Mouse (Mus musculus): Measurements from ENCODE around the gene Lrrfip1. TPM values are rescaled to one million over a fixed set of nuclear protein-coding genes. Genes with fewer than 3 reads are reported as not detected.
A peak's percentile ranks its signal among the peaks of the same experiment; 100 is the strongest.

The Lrrfip1 gene
- total and polyA plus RNA-seq, 2 experiments from 2014 or later: 120 to 168 TPM

- TF ChIP-seq EP300 (IDR thresholded peaks at IDR 0.05; ENCODE audit: low read depth): peak; percentile 60; the same call in 1 of the 2 replicates
- peak; percentile 14; the same call in 1 of the 2 replicates for TF ChIP-seq CTCF (IDR thresholded peaks at IDR 0.05; ENCODE audit: low read depth)
- 7% methylated on average over 20 of the region's 20 CpGs for WGBS
- peak overlapping the region; percentile 44 for H3K4me2 ChIP-seq (ENCODE audit: low read depth, low read length)
Measured at GRCm38 (mm10) chr1:91017111-91017758, 18.7 kb downstream of the Lrrfip1 start.

GRCm38 (mm10) chr1:91019346-91019745 lies 20.8 kb downstream of the Lrrfip1 start:
- Histone ChIP-seq H3K4me2 (ENCODE audit: low read depth, low read length) (no peak overlapping the region), H3K9ac (replicated peaks; ENCODE audit: low read depth, low read length) (no peak overlapping the region), H3K36me3 (replicated peaks; ENCODE audit: control insufficient read depth, insufficient read depth, low read length) (peaks cover 5% of the 10 kb centered on the region; the same call in 1 of the 2 replicates), H3K9me3 (replicated peaks; ENCODE audit: control insufficient read depth, low read length) (no peaks in the 10 kb centered on the region), H3K4me1 (ENCODE audit: control insufficient read depth, insufficient read depth) (peaks cover 55% of the 10 kb centered on the region), H3K27ac (ENCODE audit: low read depth) (peak overlapping the region; percentile 98; the same call in 1 of the 2 replicates), H3K27me3 (ENCODE audit: control insufficient read depth, insufficient read depth, low read length) (no peaks in the 10 kb centered on the region), H3K4me3 (ENCODE audit: low read depth, low read length) (no peak overlapping the region)
- 32% methylated on average over 2 of the region's 2 CpGs for WGBS
- ATAC-seq (ENCODE audit: insufficient read depth, low read depth): no peak
- TF ChIP-seq EP300 (IDR thresholded peaks at IDR 0.05; ENCODE audit: low read depth) (no peak), CTCF (IDR thresholded peaks at IDR 0.05; ENCODE audit: low read depth) (no peak)
- no peak for DNase-seq (ENCODE audit: low spot score)

More at GRCm38 (mm10) chr1:91017111-91017758, 18.7 kb downstream of the Lrrfip1 start:
- DNase-seq (ENCODE audit: low spot score) (peak; percentile 82), ATAC-seq (ENCODE audit: insufficient read depth, low read depth) (peak; percentile 47)
- H3K36me3 ChIP-seq (replicated peaks; ENCODE audit: control insufficient read depth, insufficient read depth, low read length): peaks cover 5% of the 10 kb centered on the region; the same call in 1 of the 2 replicates
- no peaks in the 10 kb centered on the region for H3K9me3 ChIP-seq (replicated peaks; ENCODE audit: control insufficient read depth, low read length)
- H3K27me3 ChIP-seq (ENCODE audit: control insufficient read depth, insufficient read depth, low read length): no peaks in the 10 kb centered on the region
- peaks cover 55% of the 10 kb centered on the region for H3K4me1 ChIP-seq (ENCODE audit: control insufficient read depth, insufficient read depth)
- H3K27ac ChIP-seq (ENCODE audit: low read depth): peak overlapping the region; percentile 98
- H3K9ac ChIP-seq (replicated peaks; ENCODE audit: low read depth, low read length): peak overlapping the region; percentile 58
- H3K4me3 ChIP-seq (ENCODE audit: low read depth, low read length): peak overlapping the region; percentile 6; the same call in 1 of the 2 replicates

DNA sequence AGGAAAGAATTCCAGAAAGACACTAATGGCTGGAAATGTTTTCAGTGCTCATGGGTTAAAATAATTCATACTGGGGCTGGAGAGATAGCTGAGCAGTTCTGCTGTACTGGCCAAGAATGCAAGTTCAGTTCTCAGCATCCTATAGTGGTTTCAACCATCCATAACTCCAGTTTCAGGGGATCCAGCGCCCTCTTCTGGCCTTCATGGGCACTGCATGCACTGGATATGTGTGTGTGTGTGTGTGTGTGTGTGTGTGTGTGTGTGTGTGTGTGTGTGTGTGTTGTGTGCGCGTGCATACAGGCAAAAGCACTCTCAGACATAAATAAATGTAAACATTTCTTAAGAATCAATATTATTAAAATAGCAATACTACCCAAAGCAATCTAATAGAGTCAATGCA lies 22.8 kb downstream of the Lrrfip1 start:
- peaks cover 9% of the 10 kb centered on the region; the same call in 1 of the 2 replicates for H3K36me3 ChIP-seq (replicated peaks; ENCODE audit: control insufficient read depth, insufficient read depth, low read length)
- TF ChIP-seq CTCF (IDR thresholded peaks at IDR 0.05; ENCODE audit: low read depth): peak; percentile 54
- TF ChIP-seq EP300 (IDR thresholded peaks at IDR 0.05; ENCODE audit: low read depth): no peak
- ATAC-seq (ENCODE audit: insufficient read depth, low read depth) (no peak), DNase-seq (ENCODE audit: low spot score) (no peak)
- H3K4me3 ChIP-seq (ENCODE audit: low read depth, low read length): no peak overlapping the region
- no peak overlapping the region for H3K27ac ChIP-seq (ENCODE audit: low read depth)
- H3K9ac ChIP-seq (replicated peaks; ENCODE audit: low read depth, low read length): no peak overlapping the region
- peaks cover 57% of the 10 kb centered on the region for H3K4me1 ChIP-seq (ENCODE audit: control insufficient read depth, insufficient read depth)
- WGBS: 71% methylated on average over 3 of the region's 3 CpGs
- H3K27me3 ChIP-seq (ENCODE audit: control insufficient read depth, insufficient read depth, low read length): no peaks in the 10 kb centered on the region
- no peaks in the 10 kb centered on the region for H3K9me3 ChIP-seq (replicated peaks; ENCODE audit: control insufficient read depth, low read length)
- H3K4me2 ChIP-seq (ENCODE audit: low read depth, low read length): no peak overlapping the region

GRCm38 (mm10) chr1:91022157-91022895 lies 23.8 kb downstream of the Lrrfip1 start:
- DNase-seq (ENCODE audit: low spot score): peak; percentile 81

GRCm38 (mm10) chr1:91023230-91023629 lies 24.7 kb downstream of the Lrrfip1 start:
- TF ChIP-seq EP300 (IDR thresholded peaks at IDR 0.05; ENCODE audit: low read depth) (no peak), CTCF (IDR thresholded peaks at IDR 0.05; ENCODE audit: low read depth) (no peak)
- no peaks in the 10 kb centered on the region for H3K9me3 ChIP-seq (replicated peaks; ENCODE audit: control insufficient read depth, low read length)
- H3K36me3 ChIP-seq (replicated peaks; ENCODE audit: control insufficient read depth, insufficient read depth, low read length): peaks cover 15% of the 10 kb centered on the region; the same call in 1 of the 2 replicates
- H3K27me3 ChIP-seq (ENCODE audit: control insufficient read depth, insufficient read depth, low read length): no peaks in the 10 kb centered on the region
- H3K4me3 ChIP-seq (ENCODE audit: low read depth, low read length): no peak overlapping the region
- ATAC-seq (ENCODE audit: insufficient read depth, low read depth): peak; percentile 28; the same call in 1 of the 2 replicates
- H3K9ac ChIP-seq (replicated peaks; ENCODE audit: low read depth, low read length): no peak overlapping the region
- DNase-seq (ENCODE audit: low spot score): no peak
- 42% methylated on average over 5 of the region's 5 CpGs for WGBS
- H3K27ac ChIP-seq (ENCODE audit: low read depth): peak overlapping the region; percentile 92
- H3K4me1 ChIP-seq (ENCODE audit: control insufficient read depth, insufficient read depth): peaks cover 37% of the 10 kb centered on the region
- H3K4me2 ChIP-seq (ENCODE audit: low read depth, low read length): no peak overlapping the region

More at GRCm38 (mm10) chr1:91022157-91022895, 23.8 kb downstream of the Lrrfip1 start:
- Histone ChIP-seq H3K27ac (ENCODE audit: low read depth) (peak overlapping the region; percentile 92), H3K36me3 (replicated peaks; ENCODE audit: control insufficient read depth, insufficient read depth, low read length) (peaks cover 15% of the 10 kb centered on the region; the same call in 1 of the 2 replicates), H3K4me3 (ENCODE audit: low read depth, low read length) (no peak overlapping the region), H3K9ac (replicated peaks; ENCODE audit: low read depth, low read length) (no peak overlapping the region; the same call in 1 of the 2 replicates), H3K4me2 (ENCODE audit: low read depth, low read length) (no peak overlapping the region), H3K4me1 (ENCODE audit: control insufficient read depth, insufficient read depth) (peaks cover 46% of the 10 kb centered on the region), H3K27me3 (ENCODE audit: control insufficient read depth, insufficient read depth, low read length) (no peaks in the 10 kb centered on the region), H3K9me3 (replicated peaks; ENCODE audit: control insufficient read depth, low read length) (no peaks in the 10 kb centered on the region)
- peak; percentile 84 for ATAC-seq (ENCODE audit: insufficient read depth, low read depth)
- WGBS: 30% methylated on average over 11 of the region's 11 CpGs
- TF ChIP-seq EP300 (IDR thresholded peaks at IDR 0.05; ENCODE audit: low read depth) (peak; percentile 58; the same call in 1 of the 2 replicates), CTCF (IDR thresholded peaks at IDR 0.05; ENCODE audit: low read depth) (no peak)
